Mouse (Mus musculus) liver, embryonic 14.5 days (tissue): ENCODE results near the gene Myl4.

Experiments
- CTCF ChIP-seq: IDR thresholded peaks from 2 replicates; pipeline ENCODE4 v1.5.1; 2016; ENCODE audit warnings: antibody characterized with exemption, low read depth, control low read depth
- EP300 ChIP-seq: IDR thresholded peaks from 2 replicates; pipeline ENCODE4 v1.6.1; 2016; ENCODE audit warnings: antibody characterized with exemption, low read depth

GRCm38 (mm10) chr11:104560971-104561370 lies 10.5 kb downstream of the Myl4 start:
- no peak for TF ChIP-seq CTCF
- no peak for TF ChIP-seq EP300
